Mouse (Mus musculus) embryo, embryonic 10.5 days (tissue): ENCODE measurements at regions not wholly inside any gene's neighbourhood (a gene's known extent, or its start where the extent isn't known, plus 50 kb on each side); places are given as distances from the start of the nearest gene placed in this dataset.

Experiments
- DNase-seq: peaks from one replicate; pipeline ENCODE4 v3.0.0-alpha.2; 2015; ENCODE audit warnings: low spot score

DNA sequence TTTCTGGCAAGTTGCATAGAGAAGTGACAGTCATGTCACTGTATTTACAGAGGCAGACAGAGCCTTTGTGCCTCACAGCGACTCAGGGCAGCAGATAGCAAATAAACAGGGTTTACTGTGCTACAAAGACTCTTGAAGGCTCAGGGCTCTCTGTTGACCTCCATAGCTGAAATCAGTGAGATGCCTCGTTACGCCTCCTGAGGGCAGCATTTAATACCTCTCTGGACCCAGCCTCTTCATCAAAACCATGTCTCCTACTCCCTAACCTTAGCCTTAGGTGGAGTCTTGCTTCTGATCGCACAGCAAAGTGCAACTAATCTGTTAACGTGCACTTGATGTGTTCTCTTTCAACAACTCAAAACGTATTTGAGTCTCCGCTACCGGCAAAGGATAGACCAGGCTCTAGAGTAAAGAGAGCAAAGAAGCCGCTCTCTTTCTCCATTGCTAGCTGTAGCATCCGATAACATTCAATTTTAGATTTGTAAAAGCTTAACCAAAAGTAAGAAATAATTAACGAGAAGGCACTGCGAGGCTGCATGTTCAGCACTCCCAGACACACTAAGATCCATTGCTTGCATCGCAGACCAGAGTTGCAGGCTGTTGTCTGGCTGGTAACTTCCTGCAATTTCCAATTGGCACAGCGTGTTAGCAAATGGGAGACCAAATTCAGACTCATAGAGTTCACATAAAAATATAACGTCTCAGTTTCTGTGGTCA is 101.1 kb upstream of the Man2a1 start:
- DNase-seq, result peak; percentile 70

DNA sequence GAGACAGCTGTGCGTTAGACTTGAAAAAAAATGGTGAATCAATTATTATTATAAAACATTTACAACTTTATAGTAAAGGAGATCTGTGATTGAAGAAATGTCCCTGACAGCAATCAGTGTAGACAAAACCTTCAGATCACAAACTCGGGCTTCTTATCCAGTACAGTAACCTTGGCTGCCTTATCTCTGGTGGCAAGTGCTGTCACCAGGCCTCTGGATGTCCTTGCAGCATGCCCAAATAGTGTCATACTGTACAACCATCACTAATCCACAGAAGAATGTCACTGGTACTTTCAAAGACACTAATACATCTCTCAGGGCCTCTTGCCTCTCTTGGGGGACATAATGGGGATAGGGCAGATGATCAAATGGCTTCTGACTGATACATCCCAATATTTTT is 98.2 kb upstream of the Man2a1 start:
- DNase-seq, result no peak

- DNase-seq, result no peak
Observed at GRCm38 (mm10) chr17:64505956-64506355, 94.6 kb upstream of the Man2a1 start.

GRCm38 (mm10) chr17:64511139-64511779 is 89.3 kb upstream of the Man2a1 start:
- no peak for DNase-seq

GRCm38 (mm10) chr17:64522213-64522612 is 78.3 kb upstream of the Man2a1 start:
- no peak for DNase-seq

GRCm38 (mm10) chr17:64523899-64524298 is 76.6 kb upstream of the Man2a1 start:
- DNase-seq, result no peak

DNA sequence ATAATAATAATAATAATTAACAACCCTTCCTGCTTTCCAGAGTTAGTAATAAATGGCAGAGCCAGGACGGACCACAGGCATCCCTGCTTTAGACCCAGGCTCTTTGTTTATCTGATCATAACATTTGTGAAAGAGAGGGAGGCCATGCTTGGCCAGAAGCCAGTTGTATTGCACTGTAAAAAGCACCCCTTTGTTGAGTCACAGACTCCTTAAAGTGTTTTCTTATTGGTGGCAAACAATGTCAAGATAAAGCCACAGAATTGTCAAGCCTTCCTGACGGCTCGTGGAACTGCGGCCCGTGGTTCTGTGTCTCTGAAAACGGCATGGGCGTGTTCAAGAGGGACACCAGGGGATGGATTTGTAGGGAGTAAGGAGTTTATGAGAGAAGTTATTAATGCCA is 72.7 kb upstream of the Man2a1 start:
- DNase-seq, result no peak

DNA sequence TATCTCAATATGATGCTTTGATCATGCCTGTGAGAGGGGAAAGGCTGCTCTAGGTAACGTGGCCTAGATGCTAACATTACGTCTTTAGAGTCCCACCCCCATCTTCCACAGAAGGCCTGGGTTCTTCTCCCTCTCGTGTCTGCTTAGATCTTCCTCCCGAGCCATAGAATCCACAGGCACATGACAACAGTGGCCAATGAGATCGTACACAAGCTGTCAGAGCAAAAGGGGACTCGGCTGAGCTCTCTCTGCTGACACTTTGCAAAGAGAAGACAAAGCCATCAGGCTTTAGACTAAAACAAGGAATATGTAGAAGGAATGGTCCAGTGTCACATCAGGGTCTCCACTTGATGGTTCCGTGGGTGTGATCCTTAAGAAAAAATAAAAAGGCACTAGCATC is 72.1 kb upstream of the Man2a1 start:
- no peak for DNase-seq

GRCm38 (mm10) chr17:64529296-64529994 is 71.1 kb upstream of the Man2a1 start:
- peak; percentile 26 for DNase-seq

DNA sequence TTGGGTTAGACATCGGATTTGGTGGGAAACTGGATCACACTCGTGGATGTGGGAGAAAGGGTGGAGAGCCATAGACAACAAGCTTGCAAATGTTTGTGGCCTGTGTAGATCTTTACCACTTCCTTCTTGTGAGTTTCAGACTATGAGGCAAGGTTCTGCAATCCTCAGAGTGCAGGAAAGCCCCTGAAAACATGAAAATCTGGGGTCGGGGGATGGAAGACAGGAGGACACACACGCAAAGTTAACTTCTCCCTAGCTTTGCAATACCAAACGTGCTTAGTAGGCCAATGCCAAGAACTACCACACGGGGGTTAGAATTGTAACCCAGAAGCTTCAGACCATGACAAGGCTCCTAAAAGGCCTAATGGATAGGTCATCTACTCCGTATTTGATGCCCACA is 69.4 kb upstream of the Man2a1 start:
- DNase-seq, result no peak

DNA sequence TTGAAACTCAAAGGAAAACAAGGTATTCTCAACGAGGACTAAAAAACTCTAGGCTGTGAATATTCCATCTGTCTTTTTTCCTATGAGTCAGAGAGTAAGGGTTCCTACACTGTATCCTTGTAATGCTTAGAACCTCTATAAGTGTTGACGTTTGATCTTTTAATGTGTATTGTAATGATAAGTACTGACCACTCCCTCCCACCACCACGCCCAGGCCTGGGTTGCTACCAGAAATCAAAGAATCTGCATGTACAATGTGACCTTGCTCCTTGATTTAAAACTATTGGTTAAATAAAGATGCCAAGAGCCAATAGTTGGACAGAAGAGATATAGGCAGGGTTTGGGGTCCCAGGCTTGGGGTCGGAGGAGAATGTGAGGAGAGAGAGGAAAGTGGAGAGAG is 66.2 kb upstream of the Man2a1 start:
- DNase-seq, result no peak

GRCm38 (mm10) chr17:64538520-64538953 is 62.0 kb upstream of the Man2a1 start:
- DNase-seq, result peak; percentile 68

GRCm38 (mm10) chr17:64540411-64540810 is 60.1 kb upstream of the Man2a1 start:
- no peak for DNase-seq

GRCm38 (mm10) chr17:64548536-64548935 is 52.0 kb upstream of the Man2a1 start:
- no peak for DNase-seq

GRCm38 (mm10) chr17:64550034-64550433 is 50.5 kb upstream of the Man2a1 start:
- DNase-seq, result no peak
